Mouse (Mus musculus) mouse embryonic stem cell (cell line): ENCODE results near the gene Tpx2.

Source experiments
- in situ Hi-C, 2 experiments: fragments of 300-500 bp; cut with MboI; formaldehyde crosslinking; loops; 1 replicate in 1 of 2; 3 replicates in 1 of 2; pipeline ENCODE4 v1.14.3; 2019 to 2020; ENCODE audit warnings: low sequenced_read_pairs in 2 of 2, low pct_unique_long_range_greater_than_20kb in 1 of 2, mixed read lengths in 1 of 2; ENCODE audit not compliant: unreplicated experiment in 1 of 2

Tpx2 gene

DNA sequence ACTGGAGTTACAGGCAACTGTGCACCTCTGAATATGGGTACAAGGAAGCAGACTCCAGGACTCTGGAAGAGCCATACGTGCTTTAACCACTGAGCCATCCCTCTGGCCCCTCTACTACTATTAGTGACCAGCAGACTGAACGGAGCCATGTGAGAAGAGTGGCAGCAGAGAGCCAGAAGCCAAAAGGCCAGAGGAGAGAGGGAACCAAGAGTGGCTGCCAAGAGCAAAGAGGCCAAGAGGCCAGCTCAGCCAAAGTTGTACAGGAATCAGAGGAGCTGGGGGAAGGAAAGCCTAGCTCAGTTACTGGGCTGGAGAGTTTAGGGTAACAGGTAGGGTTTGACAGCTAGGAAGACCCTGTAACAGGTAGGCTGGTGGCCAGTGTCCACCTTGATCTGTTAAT lies 8.5 kb upstream of the Tpx2 start:
- in situ Hi-C loops, result loop anchor here in 1 of 2 experiments (5.0 kb wide), 1 partner anchor 72 kb away; no protein-coding TSS in a partner anchor

DNA sequence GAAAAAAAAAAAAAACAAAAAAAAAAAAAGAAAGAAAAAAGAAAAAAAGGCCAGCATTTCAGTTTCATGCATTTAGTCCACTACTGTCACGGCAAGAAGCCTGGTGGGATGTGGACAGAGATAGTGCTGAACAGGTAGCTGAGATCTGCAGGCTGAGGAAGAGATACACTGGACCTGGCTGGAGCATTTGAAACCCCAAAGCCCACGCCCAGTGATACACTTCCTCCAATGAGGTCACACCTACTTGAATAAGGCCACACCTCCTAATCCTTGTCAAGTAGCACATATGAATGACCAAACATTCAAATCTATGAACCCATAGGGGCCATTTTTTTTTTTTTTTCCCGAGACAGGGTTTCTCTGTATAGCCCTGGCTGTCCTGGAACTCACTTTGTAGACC lies 5.0 kb upstream of the Tpx2 start:
- in situ Hi-C loops, result no loop called here

DNA sequence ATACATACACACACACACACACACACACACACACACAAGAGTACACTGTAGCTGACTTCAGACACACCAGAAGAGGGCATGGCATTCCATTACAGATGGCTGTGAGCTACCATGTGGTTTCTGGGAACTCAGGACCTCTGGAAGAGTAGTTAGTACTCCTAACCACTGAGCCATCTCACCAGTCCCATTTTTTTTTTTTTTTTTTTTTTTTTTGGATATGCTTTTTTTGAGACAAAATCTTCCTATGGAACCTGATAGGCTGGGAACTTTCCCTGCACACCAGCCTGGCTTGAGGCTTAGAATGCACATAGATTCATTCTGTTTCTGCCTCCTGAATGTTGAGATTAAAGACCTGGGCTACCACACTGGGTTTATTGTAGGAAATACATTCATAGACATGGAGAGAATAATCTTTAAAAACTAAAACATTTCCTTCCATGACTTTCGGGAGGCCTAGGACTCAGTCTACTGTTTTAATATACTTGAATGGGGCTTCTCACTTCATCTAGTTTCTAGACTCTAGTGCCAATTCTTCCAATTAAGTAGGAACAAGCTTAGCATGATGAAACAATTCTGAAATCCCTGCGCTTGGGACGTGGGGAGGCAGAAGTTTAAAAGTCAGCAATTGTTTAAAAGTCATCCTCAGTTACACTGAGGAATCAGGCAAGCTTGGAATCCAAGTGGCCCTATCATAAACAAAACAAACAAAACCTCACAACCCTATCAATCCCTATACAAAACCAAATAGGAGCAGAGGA lies 528 bp upstream of the Tpx2 start:
- in situ Hi-C loops, result no loop called here

DNA sequence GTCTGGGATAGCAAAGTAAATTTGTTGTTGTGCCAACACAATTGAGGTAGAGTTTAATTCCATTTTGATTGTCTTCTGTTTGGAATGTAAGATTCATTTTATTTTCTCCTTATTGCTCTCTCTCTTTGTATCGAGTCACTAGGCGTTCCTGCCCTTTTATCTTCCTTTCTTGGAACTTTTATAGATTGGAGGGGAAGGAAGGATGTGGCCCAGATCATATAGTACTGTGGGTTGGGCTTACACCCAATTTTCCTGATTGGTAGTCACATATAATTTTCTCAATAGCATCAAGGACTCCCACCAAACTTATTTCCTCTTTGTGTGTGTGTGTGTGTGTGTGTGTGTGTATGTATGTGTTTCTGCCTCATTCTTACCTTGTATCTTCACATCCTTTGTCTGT lies 702 bp downstream of the Tpx2 start:
- in situ Hi-C loops, result no loop called here

DNA sequence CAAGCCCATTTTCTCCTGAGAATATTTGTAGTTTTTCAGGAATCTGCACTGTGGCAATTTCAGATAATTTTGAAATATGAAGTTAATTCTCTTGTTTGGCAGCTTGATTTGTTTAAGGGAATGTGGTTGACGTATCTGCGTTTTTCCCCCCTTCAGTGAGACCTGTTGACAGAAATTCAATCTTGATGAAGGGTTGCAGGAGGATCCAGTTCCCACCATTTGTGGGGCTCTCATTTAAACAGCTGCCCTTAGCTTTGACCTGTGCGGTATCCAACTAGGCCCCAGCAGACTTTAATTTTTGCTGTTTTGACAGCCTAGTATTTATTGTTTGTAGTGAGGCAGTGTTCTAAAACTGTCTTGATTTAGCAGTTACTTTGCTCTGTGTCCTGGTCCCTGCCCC lies 11.7 kb downstream of the Tpx2 start:
- in situ Hi-C loops, result no loop called here

DNA sequence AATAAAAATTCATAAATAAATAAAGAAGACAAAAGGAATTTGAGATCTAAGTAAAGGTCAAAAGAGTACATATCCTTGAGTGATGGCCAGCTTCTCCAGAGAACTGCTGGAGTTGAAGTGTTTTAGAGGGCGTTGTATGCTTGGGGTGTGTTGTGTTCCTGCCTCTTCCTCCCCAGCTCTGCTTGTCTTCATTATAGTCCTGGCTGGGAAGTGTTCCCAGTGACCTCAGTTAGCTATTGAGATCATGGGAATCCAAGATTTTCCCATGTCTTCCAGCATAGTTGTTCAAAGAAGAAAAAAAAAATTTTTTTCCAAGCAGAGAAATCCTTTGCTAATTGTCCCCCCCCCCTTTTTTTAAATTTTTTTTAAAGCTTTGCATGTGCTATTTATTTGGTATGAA lies 14.1 kb downstream of the Tpx2 start:
- in situ Hi-C loops, result no loop called here

DNA sequence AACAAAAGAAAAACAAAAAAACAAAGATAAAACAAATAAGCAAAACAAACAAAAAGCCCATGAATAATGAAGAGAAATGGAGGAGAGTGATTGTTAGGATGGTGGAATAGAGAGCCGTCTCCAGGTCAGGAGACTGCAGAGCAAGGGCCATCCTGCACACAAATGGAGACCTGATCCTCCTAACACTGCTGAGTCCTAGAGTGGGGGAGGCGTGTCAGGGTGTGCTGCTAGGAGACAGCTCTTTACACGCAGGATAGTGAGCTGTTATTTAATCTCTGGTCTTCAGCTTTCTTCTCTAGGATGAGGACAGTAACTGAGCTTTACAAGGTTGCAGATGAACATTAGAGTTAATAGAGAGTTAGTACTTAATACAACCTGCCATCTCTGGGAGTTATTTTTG lies 14.9 kb downstream of the Tpx2 start:
- in situ Hi-C loops, result no loop called here

DNA sequence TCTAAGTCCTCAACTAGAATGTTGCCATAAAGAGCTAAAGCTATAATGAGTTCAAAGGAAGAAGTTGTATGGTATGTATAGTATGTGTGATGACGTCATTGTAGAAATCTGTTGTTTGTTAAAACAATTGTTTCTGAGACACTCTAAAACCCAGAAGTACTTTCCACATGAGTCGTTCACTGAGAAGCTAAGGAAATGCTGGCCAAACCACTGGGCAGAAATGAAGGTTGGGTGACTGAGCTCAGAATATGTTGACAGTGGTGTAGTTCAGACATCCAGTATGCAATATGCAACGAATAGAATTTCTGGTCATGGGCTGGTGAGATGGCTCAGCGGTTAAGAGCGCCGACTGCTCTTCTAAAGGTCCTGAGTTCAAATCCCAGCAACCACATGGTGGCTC lies 15.6 kb downstream of the Tpx2 start:
- in situ Hi-C loops, result no loop called here

DNA sequence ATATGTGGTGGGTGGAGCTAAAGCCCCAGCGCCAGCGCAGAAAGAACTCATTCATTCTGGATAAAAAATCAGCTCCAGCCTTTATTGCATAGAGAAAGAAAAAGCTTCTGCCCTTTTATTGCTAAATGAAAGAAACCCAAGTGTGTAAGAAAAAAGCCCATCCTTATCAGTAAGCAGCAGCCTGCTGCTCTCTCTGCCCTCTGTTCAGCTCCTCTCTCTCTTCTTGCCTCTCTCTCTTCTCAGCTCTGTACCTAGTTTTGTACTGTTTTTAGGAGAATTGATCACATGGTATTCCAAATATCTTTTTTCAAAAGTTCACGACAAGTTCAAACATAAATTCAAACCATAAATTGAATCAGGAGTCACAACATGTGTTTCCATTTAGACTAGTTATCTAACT lies 30.5 kb downstream of the Tpx2 start:
- in situ Hi-C loops, result no loop called here

DNA sequence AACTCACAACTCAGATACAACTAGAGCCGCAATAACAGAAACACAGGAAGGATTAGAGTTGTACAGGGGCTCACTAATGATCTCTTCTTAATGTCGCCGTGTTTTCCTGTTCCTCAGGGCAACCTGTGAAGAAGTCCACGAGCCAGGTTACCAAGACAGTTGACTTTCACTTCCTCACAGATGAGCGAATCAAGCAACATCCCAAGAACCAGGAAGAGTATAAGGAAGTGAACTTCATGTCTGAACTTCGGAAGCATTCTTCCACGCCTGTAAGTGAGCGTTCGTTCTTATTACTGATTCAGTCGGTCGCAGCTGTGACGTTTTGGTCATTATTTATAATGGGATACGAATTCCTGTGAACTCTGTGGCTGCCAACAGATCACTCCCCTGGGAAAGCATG lies 33.1 kb downstream of the Tpx2 start:
- in situ Hi-C loops, result no loop called here

DNA sequence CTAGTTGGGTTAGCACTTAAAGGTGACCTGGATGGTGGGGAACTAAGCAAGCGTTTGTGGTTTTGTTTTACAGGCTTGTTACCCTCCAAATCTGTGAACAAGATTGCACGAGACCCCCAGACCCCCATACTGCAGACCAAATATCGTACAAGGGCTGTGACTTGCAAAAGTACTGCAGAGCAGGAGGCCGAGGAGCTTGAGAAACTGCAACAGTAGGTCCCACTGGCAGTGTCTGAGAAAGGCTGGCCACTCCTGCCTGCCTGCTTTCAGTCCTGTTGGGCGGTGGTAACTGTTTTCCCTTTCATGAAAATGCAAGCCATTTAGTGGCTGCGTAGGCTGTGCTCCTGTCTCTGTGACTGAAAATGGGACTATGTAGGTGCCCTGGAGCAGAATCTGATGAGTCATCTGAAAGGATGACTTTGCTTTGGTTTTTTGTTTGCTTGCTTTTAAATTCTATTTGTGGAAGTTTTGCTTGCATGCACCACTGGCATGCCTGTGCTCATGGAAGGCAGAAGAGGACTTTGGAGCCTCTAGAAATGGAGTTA lies 36.4 kb downstream of the Tpx2 start:
- in situ Hi-C loops, result no loop called here

DNA sequence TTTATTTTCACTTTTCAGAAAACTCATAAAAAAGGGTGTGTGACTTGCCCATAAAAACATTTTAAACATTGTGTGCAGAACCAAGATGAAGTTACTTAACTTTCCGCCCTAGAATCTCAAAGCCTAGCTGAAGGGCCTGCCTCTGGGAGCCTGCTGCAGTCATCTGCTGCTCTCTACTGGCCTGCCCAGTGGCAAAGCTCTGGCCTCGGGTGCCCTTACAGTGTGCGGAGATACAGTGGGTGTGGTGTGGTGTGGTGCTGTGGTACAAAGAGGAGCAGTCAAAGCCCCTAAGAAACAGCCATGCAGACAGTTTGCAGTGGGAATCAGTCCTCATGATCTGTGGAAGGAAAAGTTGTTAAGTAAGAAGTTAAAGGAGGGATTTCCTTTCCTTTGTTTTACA lies 39.5 kb downstream of the Tpx2 start:
- in situ Hi-C loops, result no loop called here

DNA sequence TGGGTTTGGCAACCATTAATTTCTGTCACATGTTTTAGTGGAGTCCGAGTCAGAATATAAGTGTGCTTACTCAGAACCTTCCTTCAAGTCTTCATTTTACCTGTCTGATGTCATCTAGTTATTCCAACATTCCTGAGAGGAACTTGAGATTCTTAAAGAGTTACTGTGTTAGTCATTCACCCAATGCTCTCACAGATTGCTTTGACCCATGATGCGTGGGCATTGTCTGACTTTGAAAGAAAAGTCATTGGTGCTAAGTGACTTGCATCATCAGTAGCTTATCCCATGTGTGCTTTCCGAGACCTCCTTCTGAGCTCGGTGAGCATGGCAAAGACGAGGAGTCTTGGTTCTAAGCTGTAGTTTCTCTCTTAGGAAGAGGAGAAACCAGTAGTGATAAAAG lies 41.0 kb downstream of the Tpx2 start:
- in situ Hi-C loops, result no loop called here

DNA sequence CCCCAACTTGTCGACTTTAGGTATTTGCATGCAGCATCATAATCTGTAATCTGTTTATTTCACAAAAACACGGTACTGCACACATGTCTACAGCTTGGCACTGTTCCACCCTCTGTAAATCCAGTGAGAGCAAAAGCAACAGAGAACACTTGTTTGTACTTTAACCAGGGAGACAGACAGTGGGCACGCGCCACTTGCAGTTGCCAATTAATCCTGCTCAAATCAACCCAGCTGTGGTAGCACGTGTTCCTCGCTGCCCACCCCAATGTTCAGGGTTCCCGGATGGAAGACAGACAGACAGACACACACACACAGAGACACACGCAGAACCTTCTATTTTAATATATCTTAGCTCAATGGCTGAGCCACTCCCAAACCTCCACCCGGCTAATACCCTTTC lies 48.1 kb downstream of the Tpx2 start:
- in situ Hi-C loops, result no loop called here

DNA sequence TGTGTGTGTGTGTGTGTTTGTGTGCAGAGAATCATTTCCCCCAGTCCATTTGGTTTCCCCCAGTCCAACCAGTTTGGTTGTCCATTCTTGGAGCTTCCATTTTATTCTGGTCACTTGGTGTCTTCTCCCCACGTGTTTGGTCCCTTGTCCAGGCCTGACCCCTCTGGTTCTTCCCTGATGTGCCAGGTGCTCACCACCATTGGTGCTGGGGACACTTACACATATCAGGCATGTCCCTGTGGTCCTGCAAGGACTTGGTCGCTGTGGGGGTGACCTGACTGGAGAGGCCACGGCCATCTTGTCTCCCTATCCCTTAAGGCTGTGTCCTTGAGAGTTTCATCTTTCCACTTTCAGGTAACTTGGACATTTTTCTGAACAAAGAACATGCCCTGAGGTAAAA lies 49.2 kb downstream of the Tpx2 start:
- in situ Hi-C loops, result no loop called here

DNA sequence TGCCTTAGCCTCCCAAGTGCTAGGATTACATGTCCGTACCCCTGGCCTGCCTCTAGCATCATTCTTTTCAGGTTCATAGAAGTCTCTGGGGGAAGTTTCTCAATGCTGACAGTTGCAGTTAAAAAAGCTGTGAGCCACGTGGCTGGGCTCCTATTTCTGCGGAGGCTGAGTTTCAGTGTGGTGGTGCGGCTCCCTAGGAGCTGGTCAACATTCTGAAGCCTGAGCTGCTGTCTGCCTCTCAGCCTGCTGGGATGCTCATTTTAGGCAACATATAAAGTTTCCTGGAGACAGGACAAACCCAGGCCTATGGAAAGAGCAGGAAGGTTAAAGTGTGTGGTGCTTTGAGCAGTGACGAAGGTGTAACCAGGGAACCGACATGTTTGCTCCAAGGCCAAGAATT lies 51.2 kb downstream of the Tpx2 start:
- in situ Hi-C loops, result no loop called here

DNA sequence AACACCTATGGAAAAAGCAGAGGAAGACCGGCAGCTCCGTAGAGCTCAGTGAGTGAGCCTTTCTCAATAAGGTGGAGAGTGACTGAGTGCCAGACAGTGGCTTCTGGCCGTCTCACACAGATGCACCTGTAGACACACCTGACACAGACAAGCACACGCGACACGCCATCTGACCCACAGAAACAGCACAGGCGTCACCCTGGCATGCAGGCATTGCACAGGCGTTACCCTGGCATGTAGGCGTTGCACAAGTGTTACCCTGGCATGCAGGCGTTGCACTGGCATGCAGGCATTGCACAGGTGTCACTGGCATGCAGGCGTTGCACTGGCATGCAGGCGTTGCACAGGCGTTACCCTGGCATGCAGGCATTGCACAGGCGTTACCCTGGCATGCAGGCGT lies 53.5 kb downstream of the Tpx2 start:
- in situ Hi-C loops, result no loop called here

DNA sequence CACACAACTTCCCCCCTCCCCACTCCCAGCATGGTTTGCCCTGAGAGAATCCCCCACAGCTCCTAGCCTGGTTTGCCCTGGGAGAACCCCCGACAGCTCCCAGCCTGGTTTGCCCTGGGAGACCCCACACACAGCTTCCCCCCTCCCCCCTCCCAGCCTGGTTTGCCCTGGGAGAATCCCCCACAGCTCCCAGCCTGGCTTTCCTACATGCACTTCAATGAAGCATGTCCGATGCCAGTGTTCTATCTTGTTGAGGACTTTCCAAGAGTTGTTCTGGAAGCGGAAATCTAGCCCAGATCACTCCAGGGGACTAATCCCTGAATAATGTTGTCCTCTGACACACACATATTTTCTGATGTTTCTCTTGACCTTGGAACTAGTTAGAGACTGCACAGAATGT lies 54.9 kb downstream of the Tpx2 start:
- in situ Hi-C loops, result no loop called here

DNA sequence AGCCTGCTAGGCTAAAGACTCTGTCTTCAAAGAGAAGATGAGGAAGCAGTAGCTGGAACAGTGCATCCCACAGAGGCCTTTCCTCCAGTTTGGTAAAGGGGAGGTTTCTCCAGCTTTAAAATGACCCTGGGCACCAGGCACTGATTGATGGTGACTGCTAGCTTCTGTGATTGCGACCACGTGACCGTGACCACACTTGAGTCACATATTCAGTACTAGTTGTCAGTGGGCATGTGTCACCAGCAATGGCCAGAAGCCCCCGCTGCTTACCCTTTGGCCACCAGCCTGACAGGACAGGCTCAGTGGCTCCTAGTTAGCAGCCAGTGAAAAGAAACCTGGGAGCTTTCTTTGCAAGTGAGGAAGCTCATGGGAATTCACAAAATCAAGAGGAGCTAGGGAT lies 55.8 kb downstream of the Tpx2 start:
- in situ Hi-C loops, result no loop called here

DNA sequence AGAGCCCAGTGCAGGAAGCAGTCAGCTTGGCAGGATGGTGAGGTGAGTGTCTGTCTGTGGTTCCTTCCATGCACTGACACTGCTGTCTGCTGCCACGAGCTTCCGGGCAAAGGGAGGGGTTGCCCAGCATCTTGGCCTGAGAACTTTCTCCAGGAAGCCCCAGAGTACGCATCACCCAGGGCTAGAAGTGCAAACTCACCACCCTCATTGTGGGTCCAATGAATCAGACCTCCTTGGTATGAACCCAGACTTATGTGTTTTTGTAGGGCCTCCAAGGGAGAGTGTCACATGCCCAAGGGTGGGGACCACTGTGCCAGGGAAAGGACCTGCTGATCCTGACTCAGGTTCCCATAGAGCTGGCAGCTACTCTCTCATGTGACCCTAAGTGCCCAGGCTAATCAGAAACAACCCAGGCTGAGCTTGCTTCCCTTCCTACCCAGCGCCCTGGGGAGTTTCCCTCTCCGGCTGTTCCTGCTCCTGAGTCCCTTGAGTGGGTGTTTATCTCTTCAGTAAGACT lies 56.4 kb downstream of the Tpx2 start:
- in situ Hi-C loops, result no loop called here
